Mouse (Mus musculus): ENCODE data around the gene Ccdc33. TPM values are rescaled to one million over a fixed set of nuclear protein-coding genes. Genes with fewer than 3 reads are reported as not detected.

The Ccdc33 gene
- polyA plus RNA-seq, 1 experiment from 2014 or later, result 0.27 TPM

GRCm38 (mm10) chr9:58047061-58047460, 71.6 kb downstream of the Ccdc33 start:
- no peaks in the 10 kb centered on the region for H3K27me3 ChIP-seq (replicated peaks; ENCODE audit: control insufficient read depth, insufficient read depth, low read length)
- H3K9me3 ChIP-seq (ENCODE audit: control insufficient read depth, low read length), result no peaks in the 10 kb centered on the region
- WGBS, result 65% methylated on average over 10 of the region's 10 CpGs
- no peak overlapping the region for H3K4me3 ChIP-seq (ENCODE audit: low read depth, low read length)
- H3K36me3 ChIP-seq (ENCODE audit: control insufficient read depth, insufficient read depth, low read length), result no peaks in the 10 kb centered on the region
- no peak overlapping the region for H3K9ac ChIP-seq (ENCODE audit: low read length)
- ATAC-seq (replicated peaks; ENCODE audit: low FRiP score, low TSS enrichment, low read depth), result no peak
- no peak overlapping the region for H3K4me2 ChIP-seq (ENCODE audit: low read length)
- DNase-seq (ENCODE audit: low spot score), result no peak
- no peak overlapping the region for H3K27ac ChIP-seq (ENCODE audit: low read depth)
- 0 out of 2 replicates have a peak, but pooled peaks cover 3% of the 10 kb centered on the region for H3K4me1 ChIP-seq (replicated peaks; ENCODE audit: control insufficient read depth, insufficient read depth, low read length)

- DNase-seq (ENCODE audit: low spot score) (no peak), ATAC-seq (replicated peaks; ENCODE audit: low FRiP score, low TSS enrichment, low read depth) (no peak)
- Histone ChIP-seq H3K4me1 (replicated peaks; ENCODE audit: control insufficient read depth, insufficient read depth, low read length) (peaks cover 3% of the 10 kb centered on the region; the same call in 1 of the 2 replicates), H3K9me3 (ENCODE audit: control insufficient read depth, low read length) (no peaks in the 10 kb centered on the region), H3K36me3 (ENCODE audit: control insufficient read depth, insufficient read depth, low read length) (no peaks in the 10 kb centered on the region), H3K4me2 (ENCODE audit: low read length) (no peak overlapping the region), H3K27ac (ENCODE audit: low read depth) (no peak overlapping the region), H3K27me3 (replicated peaks; ENCODE audit: control insufficient read depth, insufficient read depth, low read length) (no peaks in the 10 kb centered on the region), H3K4me3 (ENCODE audit: low read depth, low read length) (no peak overlapping the region), H3K9ac (ENCODE audit: low read length) (no peak overlapping the region)
- 26% methylated on average over 4 of the region's 4 CpGs for WGBS
Observed at GRCm38 (mm10) chr9:58045646-58046045, 73.0 kb downstream of the Ccdc33 start.

- Histone ChIP-seq H3K27ac (ENCODE audit: low read depth) (no peak overlapping the region), H3K9me3 (ENCODE audit: control insufficient read depth, low read length) (no peaks in the 10 kb centered on the region), H3K9ac (ENCODE audit: low read length) (no peak overlapping the region), H3K36me3 (ENCODE audit: control insufficient read depth, insufficient read depth, low read length) (no peaks in the 10 kb centered on the region), H3K4me1 (replicated peaks; ENCODE audit: control insufficient read depth, insufficient read depth, low read length) (peaks cover 3% of the 10 kb centered on the region; the same call in 1 of the 2 replicates), H3K4me3 (ENCODE audit: low read depth, low read length) (no peak overlapping the region), H3K4me2 (ENCODE audit: low read length) (no peak overlapping the region), H3K27me3 (replicated peaks; ENCODE audit: control insufficient read depth, insufficient read depth, low read length) (no peaks in the 10 kb centered on the region)
- no peak for ATAC-seq (replicated peaks; ENCODE audit: low FRiP score, low TSS enrichment, low read depth)
- no peak for DNase-seq (ENCODE audit: low spot score)
- WGBS, result 21% methylated on average over 10 of the region's 10 CpGs
Observed at GRCm38 (mm10) chr9:58044828-58045227, 73.8 kb downstream of the Ccdc33 start.

GRCm38 (mm10) chr9:58043496-58044017, 75.1 kb downstream of the Ccdc33 start:
- WGBS, result 82% methylated on average over 10 of the region's 10 CpGs
- Histone ChIP-seq H3K9ac (ENCODE audit: low read length) (no peak overlapping the region), H3K36me3 (ENCODE audit: control insufficient read depth, insufficient read depth, low read length) (no peaks in the 10 kb centered on the region), H3K4me3 (ENCODE audit: low read depth, low read length) (no peak overlapping the region), H3K27me3 (replicated peaks; ENCODE audit: control insufficient read depth, insufficient read depth, low read length) (no peaks in the 10 kb centered on the region), H3K4me2 (ENCODE audit: low read length) (no peak overlapping the region), H3K9me3 (ENCODE audit: control insufficient read depth, low read length) (no peaks in the 10 kb centered on the region), H3K27ac (ENCODE audit: low read depth) (no peak overlapping the region), H3K4me1 (replicated peaks; ENCODE audit: control insufficient read depth, insufficient read depth, low read length) (peaks cover 3% of the 10 kb centered on the region; the same call in 1 of the 2 replicates)
- ATAC-seq (replicated peaks; ENCODE audit: low FRiP score, low TSS enrichment, low read depth) (no peak), DNase-seq (ENCODE audit: low spot score) (no peak)

- Histone ChIP-seq H3K9me3 (ENCODE audit: control insufficient read depth, low read length) (no peaks in the 10 kb centered on the region), H3K27me3 (replicated peaks; ENCODE audit: control insufficient read depth, insufficient read depth, low read length) (peaks cover 7% of the 10 kb centered on the region; the same call in 1 of the 2 replicates), H3K27ac (ENCODE audit: low read depth) (no peak overlapping the region), H3K4me3 (ENCODE audit: low read depth, low read length) (no peak overlapping the region), H3K9ac (ENCODE audit: low read length) (no peak overlapping the region), H3K4me2 (ENCODE audit: low read length) (no peak overlapping the region), H3K4me1 (replicated peaks; ENCODE audit: control insufficient read depth, insufficient read depth, low read length) (peaks cover 3% of the 10 kb centered on the region; the same call in 1 of the 2 replicates), H3K36me3 (ENCODE audit: control insufficient read depth, insufficient read depth, low read length) (no peaks in the 10 kb centered on the region)
- 37% methylated on average over 10 of the region's 10 CpGs for WGBS
- no peak for DNase-seq (ENCODE audit: low spot score)
- ATAC-seq (replicated peaks; ENCODE audit: low FRiP score, low TSS enrichment, low read depth), result no peak
Observed at GRCm38 (mm10) chr9:58042391-58042790, 76.2 kb downstream of the Ccdc33 start.

- H3K36me3 ChIP-seq (ENCODE audit: control insufficient read depth, insufficient read depth, low read length), result no peaks in the 10 kb centered on the region
- no peak overlapping the region for H3K4me3 ChIP-seq (ENCODE audit: low read depth, low read length)
- no peak overlapping the region for H3K9ac ChIP-seq (ENCODE audit: low read length)
- peaks cover 3% of the 10 kb centered on the region; the same call in 1 of the 2 replicates for H3K4me1 ChIP-seq (replicated peaks; ENCODE audit: control insufficient read depth, insufficient read depth, low read length)
- WGBS, result 44% methylated on average over 4 of the region's 4 CpGs
- H3K4me2 ChIP-seq (ENCODE audit: low read length), result no peak overlapping the region
- peaks cover 13% of the 10 kb centered on the region; the same call in 1 of the 2 replicates for H3K27me3 ChIP-seq (replicated peaks; ENCODE audit: control insufficient read depth, insufficient read depth, low read length)
- no peaks in the 10 kb centered on the region for H3K9me3 ChIP-seq (ENCODE audit: control insufficient read depth, low read length)
- DNase-seq (ENCODE audit: low spot score) (no peak), ATAC-seq (replicated peaks; ENCODE audit: low FRiP score, low TSS enrichment, low read depth) (no peak)
- no peak overlapping the region for H3K27ac ChIP-seq (ENCODE audit: low read depth)
Observed at GRCm38 (mm10) chr9:58040977-58041376, 77.6 kb downstream of the Ccdc33 start.

GRCm38 (mm10) chr9:58038500-58039168, 80.0 kb downstream of the Ccdc33 start:
- peaks cover 3% of the 10 kb centered on the region; the same call in 1 of the 2 replicates for H3K4me1 ChIP-seq (replicated peaks; ENCODE audit: control insufficient read depth, insufficient read depth, low read length)
- H3K27ac ChIP-seq (ENCODE audit: low read depth), result no peak overlapping the region
- no peaks in the 10 kb centered on the region for H3K9me3 ChIP-seq (ENCODE audit: control insufficient read depth, low read length)
- ATAC-seq (replicated peaks; ENCODE audit: low FRiP score, low TSS enrichment, low read depth) (peak; percentile 66), DNase-seq (ENCODE audit: low spot score) (peak; percentile 80)
- no peaks in the 10 kb centered on the region for H3K36me3 ChIP-seq (ENCODE audit: control insufficient read depth, insufficient read depth, low read length)
- H3K4me2 ChIP-seq (ENCODE audit: low read length), result no peak overlapping the region
- no peak overlapping the region for H3K4me3 ChIP-seq (ENCODE audit: low read depth, low read length)
- 33% methylated on average over 19 of the region's 19 CpGs for WGBS
- peaks cover 13% of the 10 kb centered on the region; the same call in 1 of the 2 replicates for H3K27me3 ChIP-seq (replicated peaks; ENCODE audit: control insufficient read depth, insufficient read depth, low read length)
- H3K9ac ChIP-seq (ENCODE audit: low read length), result no peak overlapping the region

- Histone ChIP-seq H3K27ac (ENCODE audit: low read depth) (no peak overlapping the region), H3K4me3 (ENCODE audit: low read depth, low read length) (no peak overlapping the region), H3K27me3 (replicated peaks; ENCODE audit: control insufficient read depth, insufficient read depth, low read length) (peaks cover 13% of the 10 kb centered on the region; the same call in 1 of the 2 replicates), H3K4me1 (replicated peaks; ENCODE audit: control insufficient read depth, insufficient read depth, low read length) (no peaks in the 10 kb centered on the region; the same call in 1 of the 2 replicates), H3K9me3 (ENCODE audit: control insufficient read depth, low read length) (no peaks in the 10 kb centered on the region), H3K9ac (ENCODE audit: low read length) (no peak overlapping the region), H3K36me3 (ENCODE audit: control insufficient read depth, insufficient read depth, low read length) (no peaks in the 10 kb centered on the region), H3K4me2 (ENCODE audit: low read length) (no peak overlapping the region)
- DNase-seq (ENCODE audit: low spot score), result no peak
- ATAC-seq (replicated peaks; ENCODE audit: low FRiP score, low TSS enrichment, low read depth), result no peak
- 68% methylated on average over 4 of the region's 4 CpGs for WGBS
Observed at GRCm38 (mm10) chr9:58036961-58037360, 81.7 kb downstream of the Ccdc33 start.
